Mouse (Mus musculus) heart, postnatal 0 days (tissue): ENCODE results near the gene Stk17b. TPM values are rescaled to one million over a fixed set of nuclear protein-coding genes. Genes with fewer than 3 reads are reported as not detected.
"Not testable (repeated sequence)": the region's sequence is repeated elsewhere in the genome, so short reads cannot be mapped to it uniquely, and the experiment has no call there.

Experiments
- ATAC-seq: fragments of 200-750 bp; cut with Nextera tagmentation; 2 replicates; pipeline ENCODE4 v1.8.0; 2017; ENCODE audit warnings: low read depth, moderate number of reproducible peaks, moderate library complexity; ENCODE audit not compliant: insufficient read depth
- DNase-seq: peaks from one replicate; pipeline ENCODE4 v3.0.0-alpha.2; 2016; ENCODE audit warnings: low spot score
- H3K27ac ChIP-seq: fragments of 300-500 bp; sonication (generic); 2 replicates; pipeline ENCODE4 v1.5.1; 2014; ENCODE audit warnings: low read depth, mild to moderate bottlenecking
- H3K27me3 ChIP-seq: fragments of 300-500 bp; sonication (generic); 2 replicates; pipeline ENCODE4 v1.6.1; 2014; ENCODE audit warnings: low read length, mixed read lengths; ENCODE audit not compliant: control insufficient read depth, insufficient read depth
- H3K36me3 ChIP-seq: fragments of 300-500 bp; sonication (generic); replicated peaks from 2 replicates; pipeline ENCODE4 v1.6.1; 2014; ENCODE audit warnings: low read length, mixed read lengths; ENCODE audit not compliant: control insufficient read depth, insufficient read depth
- H3K4me1 ChIP-seq: fragments of 300-500 bp; sonication (generic); 2 replicates; pipeline ENCODE4 v1.6.1; 2014; ENCODE audit warnings: antibody characterized with exemption; ENCODE audit not compliant: control insufficient read depth, insufficient read depth
- H3K4me2 ChIP-seq: fragments of 300-500 bp; sonication (generic); 2 replicates; pipeline ENCODE4 v1.6.1; 2014; ENCODE audit warnings: low read depth, mild to moderate bottlenecking, low read length, moderate library complexity
- H3K4me3 ChIP-seq: fragments of 300-500 bp; sonication (generic); 2 replicates; pipeline ENCODE4 v1.5.1; 2014; ENCODE audit warnings: low read depth, low read length
- H3K9ac ChIP-seq: fragments of 300-500 bp; sonication (generic); replicated peaks from 2 replicates; pipeline ENCODE4 v1.6.1; 2014; ENCODE audit warnings: low read depth, low read length, mixed read lengths
- H3K9me3 ChIP-seq: fragments of 300-500 bp; sonication (generic); replicated peaks from 2 replicates; pipeline ENCODE4 v1.6.1; 2016; ENCODE audit warnings: low read length; ENCODE audit not compliant: control insufficient read depth
- CTCF ChIP-seq: IDR thresholded peaks from 2 replicates; pipeline ENCODE4 v1.5.1; 2016; ENCODE audit warnings: antibody characterized with exemption, control low read depth, low read depth
- EP300 ChIP-seq: IDR thresholded peaks from 2 replicates; pipeline ENCODE4 v1.6.1; 2016; ENCODE audit warnings: antibody characterized with exemption, low read depth
- WGBS: fragments of 180-500 bp; shearing (Covaris S2); extraction: QIAGEN DNeasy Blood & Tissue Kit; methylation state at CpG from one replicate; pipeline ENCODE4 v1.1.7; 2014; 5-methylcytosine and 5-hydroxymethylcytosine counted together
- polyA plus RNA-seq: library from polyadenylated mRNA; unstranded; fragments of >200 nt; fragmentation: Nextera tagmentation; extraction: Ambion mirVana; gene quantifications from 2 replicates; pipeline ENCODE4 v1.2.1, GENCODE M21; 2015
- total RNA-seq: library from RNA; depleted of rRNA; stranded (reverse); fragments of >200 nt; gene quantifications from 2 replicates; pipeline ENCODE4 v1.2.3, GENCODE M21; 2014; ENCODE audit warnings: low replicate concordance

The Stk17b gene
- total and polyA plus RNA-seq, 2 experiments from 2014 or later = 10.2 to 21.4 TPM

- WGBS = 81% methylated on average over 1 of the region's 1 CpGs
- no peaks in the 10 kb centered on the region for H3K4me1 ChIP-seq
- no peak overlapping the region for H3K4me3 ChIP-seq
- H3K27ac ChIP-seq = no peak overlapping the region
- TF ChIP-seq CTCF (no peak), EP300 (no peak)
- H3K9me3 ChIP-seq = no peaks in the 10 kb centered on the region
- no peak for DNase-seq
- H3K27me3 ChIP-seq = no peaks in the 10 kb centered on the region
- no peaks in the 10 kb centered on the region for H3K36me3 ChIP-seq
- no peak for ATAC-seq
- no peak overlapping the region for H3K9ac ChIP-seq
- H3K4me2 ChIP-seq = no peak overlapping the region
Measured at GRCm38 (mm10) chr1:53715966-53716515, 69.0 kb downstream of the Stk17b start.

DNA sequence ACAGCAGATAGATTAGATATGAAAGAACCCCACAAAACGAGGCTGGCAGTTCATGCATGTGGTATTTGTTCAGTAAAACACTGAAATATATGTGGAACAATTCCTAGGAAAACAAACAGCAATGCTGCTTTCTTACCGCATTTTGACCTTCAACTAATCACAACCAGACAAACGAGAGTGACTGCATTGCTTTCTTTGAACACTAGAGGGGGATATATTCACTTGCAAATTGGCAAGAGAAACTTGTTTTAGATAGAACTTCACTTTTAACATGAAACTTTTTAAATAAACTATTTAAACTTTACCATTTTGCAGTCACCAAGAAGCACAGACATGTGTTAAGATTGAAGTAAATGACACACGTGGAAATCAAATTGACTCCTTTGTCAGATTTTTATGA is 69.6 kb downstream of the Stk17b start:
- no peaks in the 10 kb centered on the region for H3K4me1 ChIP-seq
- H3K36me3 ChIP-seq = no peaks in the 10 kb centered on the region
- H3K4me2 ChIP-seq = no peak overlapping the region
- no peaks in the 10 kb centered on the region for H3K9me3 ChIP-seq
- DNase-seq (peak; percentile 60), ATAC-seq (no peak)
- no peak overlapping the region for H3K9ac ChIP-seq
- H3K27me3 ChIP-seq = no peaks in the 10 kb centered on the region
- no peak overlapping the region for H3K4me3 ChIP-seq
- TF ChIP-seq EP300 = no peak
- TF ChIP-seq CTCF = peak; percentile 80
- no peak overlapping the region for H3K27ac ChIP-seq
- WGBS = 3% methylated on average over 4 of the region's 4 CpGs

DNA sequence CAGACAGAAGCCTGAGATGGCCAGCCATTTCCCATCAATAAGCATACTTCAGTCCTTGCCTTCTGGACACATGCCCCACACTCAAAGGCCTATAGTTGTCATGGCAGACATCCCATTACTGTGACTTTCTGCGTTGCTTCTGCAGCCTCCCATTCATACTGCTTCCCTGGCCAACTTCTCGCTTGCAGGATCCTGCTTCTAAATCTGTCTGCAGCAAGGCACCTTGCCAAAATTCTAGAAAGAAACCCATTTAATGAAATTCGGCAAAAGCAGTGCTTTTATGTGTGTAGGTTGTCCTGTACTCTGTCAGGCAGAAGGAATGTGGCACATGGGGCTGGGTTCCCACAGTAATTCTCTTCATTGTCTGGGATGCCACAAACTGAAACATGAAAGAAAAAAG is 71.6 kb downstream of the Stk17b start:
- not testable (repeated sequence) for H3K27ac ChIP-seq, H3K4me3 ChIP-seq, H3K4me2 ChIP-seq, H3K9ac ChIP-seq, ATAC-seq, H3K36me3 ChIP-seq, H3K9me3 ChIP-seq, H3K4me1 ChIP-seq, H3K27me3 ChIP-seq, DNase-seq
- 37% methylated on average over 2 of the region's 3 CpGs for WGBS

- no peak for ATAC-seq
- TF ChIP-seq EP300 (no peak), CTCF (no peak)
- WGBS = 89% methylated on average over 9 of the region's 9 CpGs
Measured at GRCm38 (mm10) chr1:53711069-53711468, 74.0 kb downstream of the Stk17b start.

DNA sequence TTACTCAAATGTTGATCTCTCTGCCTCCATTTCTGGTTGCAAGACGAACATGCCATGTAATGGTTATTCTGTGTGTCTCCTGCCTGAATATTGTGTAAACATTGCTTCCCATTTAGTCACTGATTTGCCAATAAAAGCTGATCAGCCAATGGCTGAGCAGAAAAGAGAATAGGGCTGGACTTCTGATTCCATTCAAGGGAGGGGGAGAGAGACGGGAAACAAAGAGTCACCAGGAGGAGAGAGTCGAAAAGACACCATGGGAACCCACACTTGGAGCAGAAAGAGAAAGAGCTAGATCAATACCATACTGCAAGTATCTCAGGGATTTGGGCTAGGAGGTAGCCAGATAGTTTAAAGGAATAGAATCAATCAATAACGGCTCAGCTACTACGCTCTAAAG is 75.4 kb downstream of the Stk17b start:
- H3K27ac ChIP-seq, ATAC-seq, DNase-seq, H3K36me3 ChIP-seq, H3K4me2 ChIP-seq, H3K9me3 ChIP-seq, H3K9ac ChIP-seq, H3K27me3 ChIP-seq, H3K4me1 ChIP-seq, H3K4me3 ChIP-seq: not testable (repeated sequence)
- 72% methylated on average over 5 of the region's 5 CpGs for WGBS

More at GRCm38 (mm10) chr1:53711069-53711468, 74.0 kb downstream of the Stk17b start:
- Histone ChIP-seq H3K4me2 (no peak overlapping the region), H3K27me3 (no peaks in the 10 kb centered on the region), H3K4me3 (no peak overlapping the region), H3K9me3 (no peaks in the 10 kb centered on the region), H3K4me1 (peaks cover 8% of the 10 kb centered on the region; the same call in 1 of the 2 replicates), H3K27ac (no peak overlapping the region), H3K9ac (no peak overlapping the region), H3K36me3 (no peaks in the 10 kb centered on the region)
- no peak for DNase-seq
